Mouse (Mus musculus) mature B cell (primary cell): ENCODE data around the gene Adar.
"Not testable (repeated sequence)": the region's sequence is repeated elsewhere in the genome, so short reads cannot be mapped to it uniquely, and the experiment has no call there.

Source experiments
- in situ Hi-C: fragments of 300-500 bp; cut with MboI; formaldehyde crosslinking; loops from 2 replicates; pipeline ENCODE4 v1.14.3; 2019

Gene Adar

DNA sequence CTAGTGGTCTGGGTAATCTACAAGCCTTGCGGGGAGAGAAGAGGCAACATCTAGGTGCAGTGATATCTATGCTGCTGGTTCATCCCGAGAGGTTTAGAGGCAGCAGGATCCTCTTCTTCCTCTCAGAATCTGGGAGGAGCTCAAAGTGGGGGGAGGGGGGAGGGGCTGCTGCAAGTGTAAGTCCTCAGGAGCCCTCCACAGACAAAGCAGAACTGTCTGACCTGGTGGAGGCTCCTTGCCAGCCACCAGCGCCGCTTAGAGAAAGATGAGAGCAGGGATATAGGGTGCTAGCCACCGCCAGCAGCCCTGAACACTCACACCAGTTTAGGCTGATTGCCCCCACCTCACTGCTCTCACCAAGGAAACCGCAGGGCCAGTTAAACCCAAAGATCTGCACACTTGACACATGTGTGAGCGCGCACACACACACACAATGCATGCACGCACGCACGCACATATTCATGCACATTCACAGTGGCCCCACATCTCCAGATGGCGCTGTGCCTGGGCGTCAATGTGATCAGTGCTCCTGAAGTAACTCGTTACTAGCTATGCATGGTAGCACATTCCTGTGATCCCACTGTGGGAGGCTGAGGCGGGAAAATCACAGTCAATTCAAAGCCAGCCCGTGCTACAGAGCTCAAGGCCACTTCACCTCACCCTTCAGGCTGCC is 74.0 kb downstream of the Adar start:
- in situ Hi-C loops = loop anchor here (10.0 kb wide), 1 partner anchor 66 kb away; no protein-coding TSS in a partner anchor

DNA sequence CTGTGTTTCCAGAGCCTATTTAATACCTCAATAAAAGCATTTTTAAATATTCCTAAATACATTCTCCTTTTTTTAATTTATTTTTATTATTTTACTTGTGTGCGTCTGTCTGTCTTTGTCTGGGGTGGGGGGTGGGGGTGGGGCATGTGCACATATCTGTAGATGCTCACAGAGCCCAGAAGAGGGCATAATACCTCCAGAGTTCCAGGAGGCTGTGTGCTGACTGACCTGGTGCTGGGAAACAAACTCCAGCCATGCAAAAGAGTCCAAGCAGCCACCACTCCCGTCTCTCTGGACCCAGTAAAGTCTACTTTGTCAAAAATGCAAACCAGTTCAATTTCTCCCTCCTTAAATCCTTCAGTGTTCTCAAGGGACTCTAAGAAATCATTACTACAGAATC is 79.8 kb downstream of the Adar start:
- in situ Hi-C loops = no loop called here

DNA sequence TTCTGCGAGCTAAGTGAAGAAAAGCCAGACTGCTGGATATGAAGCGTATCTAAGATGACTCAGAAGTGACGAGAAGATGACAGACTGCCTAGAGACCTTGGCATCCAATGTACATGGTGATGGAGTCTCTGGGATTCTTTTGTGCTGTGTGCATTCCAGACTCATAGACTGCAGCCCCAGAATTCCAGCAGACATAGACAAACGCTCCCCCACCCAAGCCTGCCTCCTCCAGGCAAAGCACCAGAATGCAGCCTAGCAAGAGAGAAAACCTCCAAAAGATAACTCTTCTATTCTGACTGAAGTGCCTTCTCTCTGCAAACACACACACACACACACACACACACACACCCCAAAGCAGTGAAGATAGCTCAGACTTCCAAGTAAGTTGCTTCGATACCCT is 80.9 kb downstream of the Adar start:
- in situ Hi-C loops = no loop called here

DNA sequence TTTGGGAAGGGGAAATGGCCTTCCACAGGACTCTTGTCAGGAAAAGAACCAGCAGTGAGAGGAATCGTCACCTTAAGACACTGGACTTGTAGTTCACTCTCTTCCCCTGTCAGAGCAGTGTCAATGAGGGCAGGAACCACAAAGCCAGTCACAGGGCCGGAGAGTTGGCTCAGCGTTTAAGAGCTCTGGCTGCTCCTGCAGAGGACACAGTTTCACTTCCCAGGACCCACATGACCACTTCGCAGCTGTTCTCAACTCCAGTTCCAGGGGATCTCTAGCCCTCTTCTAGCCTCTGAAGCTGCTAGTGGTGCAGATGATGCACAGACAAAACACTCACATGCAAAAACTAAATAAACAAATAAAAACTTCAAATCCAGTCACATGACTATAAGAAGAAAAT is 81.5 kb downstream of the Adar start:
- in situ Hi-C loops = no loop called here

DNA sequence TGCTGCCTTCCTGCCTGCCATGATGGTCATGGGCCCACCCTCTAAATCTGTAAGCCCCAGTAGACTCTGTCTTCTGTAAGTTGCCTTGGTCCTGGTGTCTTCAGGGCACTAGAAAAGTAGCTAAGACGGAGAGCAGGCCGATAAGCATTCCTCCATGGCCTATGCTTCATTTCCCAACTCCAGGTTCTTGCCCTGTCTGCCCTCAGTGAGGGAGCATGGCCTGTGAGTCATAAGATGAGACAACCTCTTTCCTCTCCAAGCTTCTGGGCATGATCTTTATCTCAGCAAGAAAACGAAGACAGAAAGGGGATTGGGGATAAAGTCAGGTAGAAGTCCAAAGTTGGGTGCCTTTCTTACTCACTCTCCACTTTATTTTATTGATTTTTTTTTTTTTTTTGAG is 83.7 kb downstream of the Adar start:
- in situ Hi-C loops = no loop called here

DNA sequence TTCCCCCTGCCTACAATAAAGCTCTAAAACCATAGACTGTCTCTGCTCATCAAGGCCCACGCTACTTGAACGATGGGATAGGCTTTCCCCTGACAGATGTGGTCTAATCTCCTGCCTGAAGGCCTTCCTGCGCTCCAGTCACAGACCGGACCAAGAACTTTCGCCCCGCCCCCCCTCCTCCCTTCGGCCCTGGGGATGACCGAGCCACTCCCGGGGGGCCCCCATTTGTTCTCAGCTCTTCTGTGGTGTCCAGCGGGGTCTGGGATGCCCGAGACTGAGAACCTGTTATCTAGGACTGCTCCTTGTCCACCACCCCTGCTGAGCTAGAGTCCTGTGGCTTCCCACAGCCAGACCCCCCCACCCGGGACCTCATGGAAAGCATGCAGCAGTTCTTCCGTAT is 84.7 kb downstream of the Adar start:
- in situ Hi-C loops = no loop called here

DNA sequence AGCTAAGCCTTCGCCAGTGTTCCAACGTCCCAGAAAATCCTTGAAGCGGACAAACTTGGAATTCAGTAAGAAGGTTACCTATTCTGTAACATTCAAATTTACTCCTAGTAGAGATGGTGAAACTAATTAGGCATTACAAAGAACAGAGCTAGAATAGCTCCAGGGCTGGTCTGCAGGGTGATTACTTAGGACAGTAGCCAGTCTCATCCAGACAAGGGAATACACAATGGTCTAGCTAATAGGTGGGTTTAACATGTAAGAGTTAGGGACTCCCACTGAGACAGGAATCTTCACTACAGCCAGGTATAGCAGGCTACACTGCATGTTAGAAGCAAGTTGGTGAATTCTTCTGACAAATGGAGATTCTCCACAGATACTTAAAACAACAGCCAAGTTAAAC is 85.3 kb downstream of the Adar start:
- in situ Hi-C loops = not testable (repeated sequence)

DNA sequence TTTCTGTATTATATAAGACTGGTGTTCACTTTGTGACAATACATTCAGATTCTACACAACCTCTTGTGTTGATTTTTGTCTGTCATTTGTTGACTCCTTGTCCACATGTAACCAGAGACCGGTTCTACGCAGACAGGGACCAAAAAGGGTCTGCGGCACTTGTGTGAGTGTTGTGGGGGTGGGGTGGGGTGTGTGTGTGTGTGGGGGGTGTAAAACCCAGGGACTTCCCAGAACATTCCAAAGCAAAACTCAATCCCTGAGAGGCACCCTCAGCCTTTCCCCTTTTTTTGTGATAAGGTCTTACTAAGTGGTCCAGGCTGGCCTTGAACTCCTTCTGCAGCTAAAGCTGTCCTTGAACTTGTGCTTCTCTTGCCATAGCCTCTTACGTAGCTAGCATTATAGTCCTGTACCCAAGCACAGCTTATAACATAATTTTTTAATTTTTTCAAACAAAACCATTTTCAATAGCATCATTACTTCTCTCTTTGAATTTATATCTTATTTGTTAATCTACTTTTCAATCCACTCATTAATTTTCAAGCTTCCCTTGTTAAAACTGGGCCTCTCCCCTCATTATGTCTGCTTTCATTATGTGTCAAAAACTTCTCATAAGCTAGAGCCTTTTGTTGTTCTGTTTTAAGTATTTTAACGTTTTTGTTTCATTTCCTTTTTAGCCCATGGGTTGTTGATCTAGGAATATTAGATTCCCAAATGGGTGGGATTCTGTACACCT is 86.1 kb downstream of the Adar start:
- in situ Hi-C loops = no loop called here

DNA sequence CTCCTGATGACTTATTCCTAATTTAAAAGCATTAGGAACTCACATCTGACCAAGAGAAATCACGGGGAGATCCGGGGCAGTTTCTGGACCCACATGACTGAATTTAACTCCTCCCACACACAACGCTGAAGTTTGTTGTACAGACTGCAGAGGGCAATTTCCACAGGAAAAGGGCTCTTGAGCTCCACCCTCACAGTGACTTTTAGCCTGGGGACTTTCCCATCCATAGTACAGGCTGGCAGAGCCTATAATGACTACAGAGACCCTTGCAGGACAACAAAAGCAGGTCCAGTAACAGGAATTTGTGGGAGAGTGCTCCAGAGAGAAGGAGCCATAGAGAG is 86.7 kb downstream of the Adar start:
- in situ Hi-C loops = no loop called here

DNA sequence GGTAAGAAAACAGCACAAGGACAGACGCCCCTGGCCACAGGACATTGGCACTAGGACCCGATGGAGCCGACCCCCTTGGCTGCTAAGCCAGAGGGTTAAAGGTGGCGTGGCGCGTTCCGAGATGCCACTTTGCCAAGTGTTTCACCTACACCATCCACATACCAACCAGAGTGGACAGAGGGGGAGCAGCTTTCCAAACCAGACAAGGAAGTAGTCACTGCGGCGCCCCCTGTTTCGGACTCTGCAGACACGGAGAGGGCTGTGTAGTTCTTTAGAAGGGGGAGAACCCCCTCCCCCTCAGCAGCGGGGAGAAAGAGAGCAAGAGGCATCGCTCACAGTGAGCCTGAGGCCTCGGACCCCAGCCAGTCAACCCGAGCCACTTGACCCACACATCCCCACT is 88.1 kb downstream of the Adar start:
- in situ Hi-C loops = no loop called here
